Comparison of ENCODE assay signal across 13 mouse cellular contexts in genomic region chr17:43135398-43136265, GRCm38 (mm10).
A peak's percentile ranks its signal among the peaks of the same experiment; 100 is the strongest.
DNase-seq lines count a peak whose midpoint lies in the region; ATAC-seq and TF ChIP-seq lines count a peak whose summit lies in the region.
"Had no signal": no experiment of that assay in that cellular context is flagged by ENCODE, and none has a peak within 500 bp of the region (broad histone marks: within the 10 kb centered on the region; RNA-seq: fewer than 3 reads in every experiment).

No protein-coding gene starts in this region.

- H3K27ac ChIP-seq in layer of hippocampus, adult 2 months = 0 out of 2 replicates have a peak overlapping the region, but pooled peaks have one; percentile 18
- no peak overlapping the region for H3K27ac ChIP-seq in neural tube, embryonic 13.5 days (replicated peaks)
- H3K27ac ChIP-seq in neural tube, embryonic 15.5 days (replicated peaks) = no peak overlapping the region
- H3K27ac ChIP-seq: embryonic facial prominence, embryonic 13.5 days had no signal

- H3K9me3 ChIP-seq in neural tube, embryonic 13.5 days = no peaks in the 10 kb centered on the region
- H3K9me3 ChIP-seq in neural tube, embryonic 15.5 days (replicated peaks) = no peaks in the 10 kb centered on the region
- H3K9me3 ChIP-seq: embryonic facial prominence, embryonic 13.5 days had no signal

- TF ChIP-seq CTCF in layer of hippocampus, adult 2 months (conservative IDR thresholded peaks at IDR 0.05) = no peak

- 0 out of 2 replicates have a peak, but pooled peaks cover 7% of the 10 kb centered on the region for H3K4me1 ChIP-seq in neural tube, embryonic 13.5 days (replicated peaks)
- 0 out of 2 replicates have a peak, but pooled peaks cover 5% of the 10 kb centered on the region for H3K4me1 ChIP-seq in neural tube, embryonic 15.5 days
- H3K4me1 ChIP-seq: embryonic facial prominence, embryonic 13.5 days had no signal

- H3K9ac ChIP-seq in neural tube, embryonic 13.5 days = no peak overlapping the region
- H3K9ac ChIP-seq in neural tube, embryonic 15.5 days (replicated peaks) = no peak overlapping the region
- H3K9ac ChIP-seq: embryonic facial prominence, embryonic 13.5 days had no signal

- peak; percentile 63; the same call in 1 of the 2 replicates for ATAC-seq in neural tube, embryonic 13.5 days (ENCODE audit: low read depth)
- no peak for ATAC-seq in neural tube, embryonic 15.5 days (ENCODE audit: low FRiP score)
- ATAC-seq in megakaryocyte, adult 5-6 weeks (ENCODE audit: poor library complexity, severe bottlenecking) = no peak
- ATAC-seq: intestine, postnatal 0 days had no signal

- H3K27me3 ChIP-seq in neural tube, embryonic 13.5 days = no peaks in the 10 kb centered on the region
- no peaks in the 10 kb centered on the region for H3K27me3 ChIP-seq in neural tube, embryonic 15.5 days (replicated peaks)
- H3K27me3 ChIP-seq: embryonic facial prominence, embryonic 13.5 days had no signal

- WGBS in neural tube, embryonic 13.5 days = 29% methylated on average over 7 of the region's 7 CpGs
- WGBS in neural tube, embryonic 15.5 days = 36% methylated on average over 7 of the region's 7 CpGs

- H3K4me2 ChIP-seq in neural tube, embryonic 13.5 days = no peak overlapping the region
- H3K4me2 ChIP-seq in neural tube, embryonic 15.5 days = no peak overlapping the region
- H3K4me2 ChIP-seq: embryonic facial prominence, embryonic 13.5 days had no signal

- no peaks in the 10 kb centered on the region for H3K36me3 ChIP-seq in neural tube, embryonic 13.5 days
- no peaks in the 10 kb centered on the region for H3K36me3 ChIP-seq in neural tube, embryonic 15.5 days
- H3K36me3 ChIP-seq: embryonic facial prominence, embryonic 13.5 days had no signal

- no peak overlapping the region for H3K4me3 ChIP-seq in layer of hippocampus, adult 2 months
- H3K4me3 ChIP-seq in neural tube, embryonic 13.5 days = no peak overlapping the region
- H3K4me3 ChIP-seq in neural tube, embryonic 15.5 days (replicated peaks) = no peak overlapping the region
- H3K4me3 ChIP-seq: embryonic facial prominence, embryonic 13.5 days had no signal

- DNase-seq in cerebellum, postnatal 10 days = peak; percentile 43 to 53
- DNase-seq in cerebellum, postnatal 4 days (ENCODE audit: low spot score in 2 of 2) = no peak
- no peak for DNase-seq in layer of hippocampus, adult 2 months (ENCODE audit: low spot score in 2 of 2)
- no peak for DNase-seq in layer of hippocampus, adult 8-10 months (ENCODE audit: low spot score in 2 of 2)
- DNase-seq in layer of hippocampus, postnatal 10 days (ENCODE audit: low spot score in 2 of 2) = no peak
- DNase-seq: kidney, postnatal 36 days; liver; retina, postnatal 1 day had no signal

Comparison
In these comparisons a context has a peak if more than half of its experiments do, and no peak if none do; other contexts are left out.
1. DNase-seq: peak in cerebellum, postnatal 10 days (2 of 2); none in cerebellum, postnatal 4 days (0 of 2), layer of hippocampus, adult 2 months (0 of 2), layer of hippocampus, adult 8-10 months (0 of 2) and layer of hippocampus, postnatal 10 days (0 of 2).